Mouse (Mus musculus): ENCODE data around the gene Pelp1. TPM values are rescaled to one million over a fixed set of nuclear protein-coding genes. Genes with fewer than 3 reads are reported as not detected.
"Not testable (repeated sequence)": the region's sequence is repeated elsewhere in the genome, so short reads cannot be mapped to it uniquely, and the experiment has no call there.

Gene Pelp1
- polyA plus RNA-seq, 1 experiment from 2014 or later = 46.5 TPM

DNA sequence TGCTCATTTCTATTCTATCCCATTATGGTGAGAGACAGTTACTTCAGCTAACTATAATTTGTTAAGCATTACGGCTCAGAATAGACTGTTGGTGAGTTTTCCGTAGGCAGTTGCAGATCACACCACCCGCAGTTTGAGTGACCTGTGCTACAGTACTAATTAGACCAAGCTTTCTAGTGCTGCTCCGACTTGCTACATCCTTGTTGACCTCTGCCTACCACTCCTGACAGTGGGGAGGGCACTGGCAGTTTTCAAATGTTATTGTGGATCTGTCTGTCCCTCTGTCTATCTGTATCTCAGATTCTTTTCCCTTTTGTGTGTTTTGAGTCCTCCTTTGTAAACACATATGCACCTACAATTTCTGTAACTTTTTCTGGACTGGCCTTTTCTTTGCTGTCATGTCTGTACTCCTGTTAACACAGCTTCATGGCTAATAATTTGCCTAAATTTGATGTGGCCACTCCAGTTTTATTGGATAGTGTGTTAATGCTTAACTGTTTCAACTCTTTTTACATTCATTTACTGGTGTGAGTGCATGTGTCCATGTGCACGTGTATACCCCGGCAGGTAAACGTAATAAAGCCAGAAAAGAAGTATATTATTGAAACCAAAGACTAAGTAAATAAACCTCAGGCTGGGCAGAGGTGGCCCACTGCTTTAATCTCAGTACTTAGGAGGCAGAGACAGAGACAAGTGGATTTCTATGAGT, 36.8 kb downstream of the Pelp1 start:
- H3K4me1 ChIP-seq (ENCODE audit: insufficient read depth) = no peaks in the 10 kb centered on the region
- WGBS = 57% methylated on average over 7 of the region's 7 CpGs
- H3K27me3 ChIP-seq (ENCODE audit: insufficient read depth, low read length) = no peaks in the 10 kb centered on the region
- no peak overlapping the region for H3K27ac ChIP-seq (ENCODE audit: low read depth)
- no peak for ATAC-seq (ENCODE audit: insufficient read depth)
- no peaks in the 10 kb centered on the region for H3K9me3 ChIP-seq (ENCODE audit: low read depth, low read length)
- DNase-seq = no peak
- H3K4me2 ChIP-seq = no peak overlapping the region
- TF ChIP-seq CTCF (IDR thresholded peaks at IDR 0.05; ENCODE audit: low read depth) = no peak
- H3K9ac ChIP-seq = no peak overlapping the region
- no peak overlapping the region for H3K4me3 ChIP-seq (ENCODE audit: low read depth, low read length)
- H3K36me3 ChIP-seq (ENCODE audit: insufficient read depth) = no peaks in the 10 kb centered on the region

DNA sequence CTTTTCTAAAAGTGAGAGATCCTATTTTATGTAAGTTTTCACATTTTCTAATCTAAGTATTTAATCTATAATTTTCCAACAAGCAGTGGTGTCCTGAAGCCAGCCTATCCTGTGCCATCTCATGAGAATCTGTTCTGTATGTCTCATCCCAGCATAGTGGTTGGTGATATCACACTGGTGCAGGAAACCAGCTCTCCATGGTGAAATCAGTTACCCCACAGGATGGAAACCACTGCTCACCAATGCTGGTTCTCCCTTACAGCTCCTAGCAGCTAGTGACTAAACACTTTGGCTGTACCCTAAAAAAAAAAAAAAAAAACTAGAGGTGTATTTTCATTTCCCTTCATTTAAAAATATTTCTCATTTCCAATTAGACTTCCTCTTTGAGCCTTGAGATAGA, 37.4 kb downstream of the Pelp1 start:
- Histone ChIP-seq H3K9me3 (ENCODE audit: low read depth, low read length) (no peaks in the 10 kb centered on the region), H3K27ac (ENCODE audit: low read depth) (no peak overlapping the region), H3K27me3 (ENCODE audit: insufficient read depth, low read length) (no peaks in the 10 kb centered on the region), H3K36me3 (ENCODE audit: insufficient read depth) (no peaks in the 10 kb centered on the region), H3K4me3 (ENCODE audit: low read depth, low read length) (no peak overlapping the region), H3K9ac (no peak overlapping the region), H3K4me1 (ENCODE audit: insufficient read depth) (no peaks in the 10 kb centered on the region), H3K4me2 (no peak overlapping the region)
- no peak for ATAC-seq (ENCODE audit: insufficient read depth)
- no peak for TF ChIP-seq CTCF (IDR thresholded peaks at IDR 0.05; ENCODE audit: low read depth)
- DNase-seq = no peak

DNA sequence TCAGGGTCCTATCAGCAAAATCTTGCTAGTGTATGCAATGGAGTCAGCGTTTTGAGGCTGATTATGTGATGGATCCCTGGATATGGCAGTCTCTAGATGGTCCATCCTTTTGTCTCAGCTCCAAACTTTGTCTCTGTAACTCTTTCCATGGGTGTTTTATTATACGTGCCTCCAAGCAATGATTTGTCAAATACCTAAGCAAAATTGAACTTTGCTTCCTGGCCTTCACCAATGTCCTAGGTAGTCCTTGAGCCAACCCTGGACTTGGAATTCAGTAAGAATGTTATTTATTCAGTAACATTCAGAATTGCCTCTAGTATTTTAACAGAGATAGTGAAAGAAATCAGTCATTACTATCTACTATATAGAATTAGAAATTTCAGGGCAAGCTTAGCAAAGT, 41.2 kb downstream of the Pelp1 start:
- ATAC-seq (ENCODE audit: insufficient read depth); H3K9ac ChIP-seq; H3K4me3 ChIP-seq (ENCODE audit: low read depth, low read length); H3K9me3 ChIP-seq (ENCODE audit: low read depth, low read length); H3K4me2 ChIP-seq; H3K36me3 ChIP-seq (ENCODE audit: insufficient read depth); DNase-seq; H3K4me1 ChIP-seq (ENCODE audit: insufficient read depth); H3K27me3 ChIP-seq (ENCODE audit: insufficient read depth, low read length); H3K27ac ChIP-seq (ENCODE audit: low read depth): not testable (repeated sequence)
- 67% methylated on average over 2 of the region's 2 CpGs for WGBS

DNA sequence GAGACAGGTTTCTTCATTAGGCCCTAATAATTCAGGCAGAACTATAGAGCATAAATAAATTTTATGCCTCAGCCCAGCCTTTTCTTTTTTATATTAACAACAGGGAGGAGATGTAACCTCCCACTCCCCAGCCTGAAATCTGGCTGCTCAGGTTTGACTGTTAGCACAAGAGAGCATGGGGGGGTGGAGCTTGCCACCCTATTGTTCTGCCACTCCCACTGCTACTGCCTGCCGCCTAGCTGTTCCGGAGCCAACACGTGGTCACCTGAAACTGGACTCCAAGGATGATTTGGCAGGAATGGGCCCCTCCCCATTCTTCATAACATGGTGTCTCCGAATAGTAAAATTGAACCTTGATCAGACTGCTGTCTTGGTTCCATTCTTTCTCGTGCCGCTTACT, 42.1 kb downstream of the Pelp1 start:
- H3K36me3 ChIP-seq (ENCODE audit: insufficient read depth); H3K9ac ChIP-seq; H3K9me3 ChIP-seq (ENCODE audit: low read depth, low read length); H3K27ac ChIP-seq (ENCODE audit: low read depth); ATAC-seq (ENCODE audit: insufficient read depth); H3K27me3 ChIP-seq (ENCODE audit: insufficient read depth, low read length); H3K4me1 ChIP-seq (ENCODE audit: insufficient read depth); H3K4me2 ChIP-seq; H3K4me3 ChIP-seq (ENCODE audit: low read depth, low read length); DNase-seq: not testable (repeated sequence)
- WGBS = 77% methylated on average over 6 of the region's 6 CpGs

DNA sequence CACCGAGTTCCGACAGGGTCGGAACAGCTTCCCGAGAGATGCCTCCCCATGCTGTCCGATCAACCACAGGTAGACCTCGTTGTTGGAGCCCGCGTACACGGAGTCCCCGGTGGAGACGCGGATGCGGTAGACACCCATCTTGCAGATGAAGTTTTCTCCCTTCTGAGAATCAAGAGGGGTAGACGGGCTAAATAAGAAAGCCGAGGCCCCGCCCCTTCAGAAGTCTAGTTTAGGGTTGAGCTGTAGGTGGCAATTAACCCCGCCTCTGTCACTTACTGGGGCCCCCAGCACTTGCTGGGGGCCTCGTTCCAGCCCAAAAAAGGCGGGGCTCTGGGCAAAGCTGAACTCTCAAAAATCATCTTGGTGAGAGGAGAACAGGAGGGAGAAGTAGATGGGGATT, 58.0 kb downstream of the Pelp1 start, which contains the start of gene Alox15:
Gene Alox15, minus strand, starts transcription at position 164 of the 400 bp plus-strand sequence.
- under 1% methylated on average over 19 of the region's 19 CpGs for WGBS
- TF ChIP-seq CTCF (IDR thresholded peaks at IDR 0.05; ENCODE audit: low read depth) = no peak
- H3K9ac ChIP-seq = no peak within 1 kb of the TSS
- no peak for ATAC-seq (ENCODE audit: insufficient read depth)
- H3K4me1 ChIP-seq (ENCODE audit: insufficient read depth) = no peaks in the 10 kb centered on the region
- peaks cover 45% of the 10 kb centered on the region for H3K27me3 ChIP-seq (ENCODE audit: insufficient read depth, low read length)
- peak within 1 kb of the TSS; percentile 27 for H3K4me3 ChIP-seq (ENCODE audit: low read depth, low read length)
- H3K36me3 ChIP-seq (ENCODE audit: insufficient read depth) = no peaks in the 10 kb centered on the region
- DNase-seq = peak; percentile 3
- peak within 1 kb of the TSS; percentile 58 for H3K4me2 ChIP-seq
- H3K27ac ChIP-seq (ENCODE audit: low read depth) = no peak within 1 kb of the TSS
- H3K9me3 ChIP-seq (ENCODE audit: low read depth, low read length) = no peaks in the 10 kb centered on the region

DNA sequence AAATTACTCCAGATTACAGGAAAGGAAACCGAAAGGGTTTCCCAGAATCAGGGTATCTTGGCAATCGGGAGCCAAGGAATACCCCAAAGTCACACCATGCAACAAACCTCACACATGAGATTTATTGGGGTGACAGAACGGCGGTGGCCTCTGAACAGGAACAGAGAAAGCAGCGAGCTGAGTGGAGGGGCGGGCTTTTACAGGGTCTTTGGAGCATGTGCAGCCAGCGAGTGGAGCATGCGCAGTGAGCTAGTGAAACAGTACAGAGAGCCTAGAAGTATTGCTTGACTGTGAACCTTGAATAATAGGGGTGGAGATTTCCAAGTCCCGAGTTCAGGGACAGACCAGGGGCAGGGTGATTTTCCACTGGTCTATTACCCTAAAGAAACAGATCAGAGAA, 61.2 kb downstream of the Pelp1 start:
- 81% methylated on average over 9 of the region's 9 CpGs for WGBS
- no peak for DNase-seq
- no peak for TF ChIP-seq CTCF (IDR thresholded peaks at IDR 0.05; ENCODE audit: low read depth)

DNA sequence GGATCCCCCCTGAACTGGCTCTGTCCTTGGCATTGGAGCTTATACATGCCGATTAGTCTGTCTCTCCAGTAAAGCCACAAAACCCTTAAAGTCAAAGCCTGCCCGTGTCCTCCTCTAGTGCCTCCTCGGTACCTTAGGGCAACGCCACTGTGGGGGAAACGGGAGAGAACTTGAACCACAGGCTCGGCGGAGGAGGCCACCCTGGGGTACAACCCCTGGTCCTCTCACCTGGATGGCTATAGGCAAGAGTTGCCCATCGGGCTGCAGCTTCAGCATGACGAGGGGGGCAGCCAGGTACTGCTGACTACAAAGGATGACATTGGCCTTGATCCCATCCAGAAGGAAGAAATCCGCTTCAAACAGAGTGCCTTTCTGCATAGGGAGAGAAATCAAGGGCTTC, 62.0 kb downstream of the Pelp1 start:
- no peak overlapping the region for H3K9ac ChIP-seq
- TF ChIP-seq CTCF (IDR thresholded peaks at IDR 0.05; ENCODE audit: low read depth) = no peak
- peaks cover 30% of the 10 kb centered on the region for H3K27me3 ChIP-seq (ENCODE audit: insufficient read depth, low read length)
- no peak overlapping the region for H3K4me2 ChIP-seq
- no peak overlapping the region for H3K4me3 ChIP-seq (ENCODE audit: low read depth, low read length)
- no peaks in the 10 kb centered on the region for H3K9me3 ChIP-seq (ENCODE audit: low read depth, low read length)
- H3K27ac ChIP-seq (ENCODE audit: low read depth) = no peak overlapping the region
- ATAC-seq (ENCODE audit: insufficient read depth) = no peak
- no peak for DNase-seq
- no peaks in the 10 kb centered on the region for H3K36me3 ChIP-seq (ENCODE audit: insufficient read depth)
- no peaks in the 10 kb centered on the region for H3K4me1 ChIP-seq (ENCODE audit: insufficient read depth)
- WGBS = 71% methylated on average over 10 of the region's 10 CpGs

More for the DNA sequence above, 61.2 kb downstream of the Pelp1 start:
- Histone ChIP-seq H3K4me3 (ENCODE audit: low read depth, low read length) (no peak overlapping the region), H3K27ac (ENCODE audit: low read depth) (no peak overlapping the region), H3K9ac (no peak overlapping the region), H3K4me2 (no peak overlapping the region), H3K27me3 (ENCODE audit: insufficient read depth, low read length) (peaks cover 38% of the 10 kb centered on the region), H3K9me3 (ENCODE audit: low read depth, low read length) (no peaks in the 10 kb centered on the region), H3K36me3 (ENCODE audit: insufficient read depth) (no peaks in the 10 kb centered on the region), H3K4me1 (ENCODE audit: insufficient read depth) (no peaks in the 10 kb centered on the region)
- ATAC-seq (ENCODE audit: insufficient read depth) = no peak
